Mouse (Mus musculus): Measurements from ENCODE around the gene Wdr24.

DNA sequence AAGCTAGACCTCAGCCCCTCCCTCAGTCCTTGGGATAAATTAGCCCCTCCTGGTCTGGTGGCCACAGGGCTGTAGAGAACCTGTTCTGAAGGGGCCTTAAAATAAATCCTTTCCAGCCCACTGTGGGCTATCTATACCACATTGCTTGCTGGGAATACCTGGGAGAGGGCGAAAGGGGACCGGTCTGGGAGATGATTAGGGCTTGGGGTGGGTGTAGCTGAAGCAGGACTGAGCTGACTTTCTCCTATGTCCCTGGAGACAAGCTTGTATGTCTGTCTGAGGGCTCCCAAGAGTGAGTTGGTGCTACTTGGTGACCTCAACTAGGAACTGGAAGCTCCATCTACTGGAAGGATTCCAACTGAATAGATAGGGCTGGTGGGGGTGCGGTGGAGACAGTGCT is 53.6 kb downstream of the Wdr24 start:
- no peak for TF ChIP-seq CTCF (IDR thresholded peaks at IDR 0.05; ENCODE audit: low read depth)
- TF ChIP-seq EP300 (IDR thresholded peaks at IDR 0.05; ENCODE audit: low read depth): no peak
